In the genomic region with DNA sequence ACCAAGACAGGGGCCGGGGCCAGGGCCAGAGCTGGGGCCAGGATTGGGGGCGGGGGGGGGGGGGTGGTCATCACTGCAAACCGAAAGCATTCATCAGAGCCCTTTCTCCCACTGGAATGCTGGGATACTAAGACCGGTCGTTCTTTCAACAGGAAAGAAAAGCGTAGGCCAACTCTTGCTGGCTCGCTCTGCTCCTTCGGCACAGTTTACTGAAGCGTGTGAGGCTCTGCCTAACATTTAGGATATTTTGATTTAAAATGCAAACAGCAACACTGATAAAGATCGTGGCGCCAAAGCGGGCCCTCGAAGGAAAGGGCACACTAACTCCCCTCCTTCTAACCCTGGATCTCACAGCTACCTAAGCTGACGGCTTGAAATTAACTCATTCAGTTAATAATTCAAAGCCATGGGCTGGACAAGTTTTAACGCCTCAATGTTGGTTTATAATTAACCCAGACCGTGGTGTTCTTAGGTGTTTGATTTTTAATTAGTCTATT, we compare ENCODE assay signal across 9 mouse cellular contexts.
DNase-seq lines count a peak whose midpoint lies in the region; ATAC-seq and TF ChIP-seq lines count a peak whose summit lies in the region.
"Had no signal": no experiment of that assay in that cellular context is flagged by ENCODE, and none has a peak within 500 bp of the region (broad histone marks: within the 10 kb centered on the region; RNA-seq: fewer than 3 reads in every experiment).

No protein-coding gene starts in this region.

- no peaks in the 10 kb centered on the region for H3K27me3 ChIP-seq in heart, adult 2 months (ENCODE audit: control insufficient read depth, insufficient read depth, low read length)
- H3K27me3 ChIP-seq in intestine, embryonic 15.5 days (replicated peaks) = no peaks in the 10 kb centered on the region
- no peaks in the 10 kb centered on the region for H3K27me3 ChIP-seq in liver, postnatal 0 days (ENCODE audit: insufficient read depth, low read length)
- H3K27me3 ChIP-seq in embryonic facial prominence, embryonic 10.5 days (replicated peaks; ENCODE audit: low read depth, poor library complexity, severe bottlenecking) = no peaks in the 10 kb centered on the region
- H3K27me3 ChIP-seq: limb, embryonic 12.5 days had no signal

- 59% methylated on average over 16 of the region's 16 CpGs for WGBS in heart, adult 2 months
- 35% methylated on average over 16 of the region's 16 CpGs for WGBS in intestine, embryonic 15.5 days
- WGBS in liver, postnatal 0 days (ENCODE audit: insufficient replicate concordance) = 61% methylated on average over 16 of the region's 16 CpGs
- WGBS in embryonic facial prominence, embryonic 10.5 days = 86% methylated on average over 16 of the region's 16 CpGs

- H3K4me3 ChIP-seq in heart, adult 2 months = no peak overlapping the region
- H3K4me3 ChIP-seq in intestine, embryonic 15.5 days (replicated peaks) = no peak overlapping the region
- H3K4me3 ChIP-seq in liver, postnatal 0 days (ENCODE audit: low read depth, low read length) = no peak overlapping the region
- no peak overlapping the region for H3K4me3 ChIP-seq in embryonic facial prominence, embryonic 10.5 days
- H3K4me3 ChIP-seq: limb, embryonic 12.5 days had no signal

- intact Hi-C loops in heart, adult 2 months (cut with DNase I) = loop anchor here (2.0 kb wide), 1 partner anchor 17 kb away; no protein-coding TSS in a partner anchor
- intact Hi-C loops in heart, postnatal 25 days (cut with DNase I) = no loop called here

- H3K4me1 ChIP-seq in heart, adult 2 months (ENCODE audit: control insufficient read depth, insufficient read depth, low read length) = peaks cover 44% of the 10 kb centered on the region
- peaks cover 62% of the 10 kb centered on the region for H3K4me1 ChIP-seq in intestine, embryonic 15.5 days (replicated peaks)
- H3K4me1 ChIP-seq in liver, postnatal 0 days (ENCODE audit: insufficient read depth) = peaks cover 56% of the 10 kb centered on the region
- peaks cover 76% of the 10 kb centered on the region for H3K4me1 ChIP-seq in embryonic facial prominence, embryonic 10.5 days

- no peak for TF ChIP-seq EP300 in heart, adult 2 months (IDR thresholded peaks at IDR 0.05; ENCODE audit: insufficient read depth, low read depth, low read length)
- TF ChIP-seq EP300 in liver, postnatal 0 days (IDR thresholded peaks at IDR 0.05; ENCODE audit: low read depth) = no peak

- ATAC-seq in intestine, embryonic 15.5 days = peak; percentile 13; the same call in 1 of the 2 replicates
- no peak for ATAC-seq in liver, postnatal 0 days
- ATAC-seq in inflammation-experienced regulatory T-cells, adult 6 months = no peak

- no peak for TF ChIP-seq POLR2A in heart, adult 2 months (IDR thresholded peaks at IDR 0.05; ENCODE audit: insufficient read depth, low read depth, low read length)

- H3K4me2 ChIP-seq in intestine, embryonic 15.5 days (replicated peaks) = peak overlapping the region; percentile 33; the same call in 1 of the 2 replicates
- no peak overlapping the region; the same call in 1 of the 2 replicates for H3K4me2 ChIP-seq in liver, postnatal 0 days (ENCODE audit: low read depth, low read length)
- H3K4me2 ChIP-seq: limb, embryonic 12.5 days had no signal

- TF ChIP-seq CTCF in heart, adult 2 months (IDR thresholded peaks at IDR 0.05) = no peak
- no peak for TF ChIP-seq CTCF in liver, postnatal 0 days (IDR thresholded peaks at IDR 0.05; ENCODE audit: low read depth)

- H3K36me3 ChIP-seq in heart, adult 2 months (ENCODE audit: control insufficient read depth, insufficient read depth, low read length) = peaks cover 24% of the 10 kb centered on the region
- no peaks in the 10 kb centered on the region for H3K36me3 ChIP-seq in intestine, embryonic 15.5 days
- 0 out of 2 replicates have a peak, but pooled peaks cover 2% of the 10 kb centered on the region for H3K36me3 ChIP-seq in liver, postnatal 0 days (replicated peaks; ENCODE audit: insufficient read depth, low read length)
- H3K36me3 ChIP-seq in embryonic facial prominence, embryonic 10.5 days (replicated peaks) = peaks cover 44% of the 10 kb centered on the region

- DNase-seq in heart, adult 2 months = peak in 1 of 2 experiments; percentile 17
- DNase-seq in heart, postnatal 25 days (ENCODE audit: low spot score) = no peak
- peak; percentile 48 for DNase-seq in Muller cell, postnatal 12 days (ENCODE audit: inconsistent ontology term)
- no peak for DNase-seq in liver, postnatal 0 days
- no peak for DNase-seq in embryonic facial prominence, embryonic 10.5 days (ENCODE audit: low spot score)
- no peak for DNase-seq in right cerebral cortex, postnatal 36 days (ENCODE audit: low spot score in 2 of 2)

- peak overlapping the region; percentile 87 for H3K27ac ChIP-seq in heart, adult 2 months
- peak overlapping the region; percentile 41; the same call in 1 of the 2 replicates for H3K27ac ChIP-seq in intestine, embryonic 15.5 days
- H3K27ac ChIP-seq in liver, postnatal 0 days (ENCODE audit: low read depth) = peak overlapping the region; percentile 45; the same call in 1 of the 2 replicates
- H3K27ac ChIP-seq in embryonic facial prominence, embryonic 10.5 days (replicated peaks) = no peak overlapping the region; the same call in 1 of the 2 replicates

- no peaks in the 10 kb centered on the region for H3K9me3 ChIP-seq in intestine, embryonic 15.5 days
- no peaks in the 10 kb centered on the region for H3K9me3 ChIP-seq in liver, postnatal 0 days (ENCODE audit: low read length)
- no peaks in the 10 kb centered on the region for H3K9me3 ChIP-seq in embryonic facial prominence, embryonic 10.5 days
- H3K9me3 ChIP-seq: limb, embryonic 12.5 days had no signal

- H3K9ac ChIP-seq in heart, adult 2 months (ENCODE audit: low read depth, low read length) = no peak overlapping the region
- no peak overlapping the region for H3K9ac ChIP-seq in intestine, embryonic 15.5 days
- H3K9ac ChIP-seq in liver, postnatal 0 days (replicated peaks) = no peak overlapping the region
- H3K9ac ChIP-seq: limb, embryonic 12.5 days had no signal

- H3K79me2 ChIP-seq in heart, adult 2 months (replicated peaks; ENCODE audit: control insufficient read depth, insufficient read depth, low read length) = no peaks in the 10 kb centered on the region
